Mouse (Mus musculus) midbrain, embryonic 14.5 days (tissue): ENCODE data around the gene Vsir. TPM values are rescaled to one million over a fixed set of nuclear protein-coding genes. Genes with fewer than 3 reads are reported as not detected.

Source experiments
- ATAC-seq: fragments of 200-750 bp; cut with Nextera tagmentation; 2 replicates; pipeline ENCODE4 v1.8.0; 2017; ENCODE audit warnings: moderate number of reproducible peaks, moderate library complexity; ENCODE audit not compliant: low FRiP score, low TSS enrichment
- DNase-seq: peaks from one replicate; pipeline ENCODE4 v3.0.0-alpha.2; 2015
- H3K27ac ChIP-seq: fragments of 300-500 bp; sonication (generic); replicated peaks from 2 replicates; pipeline ENCODE4 v1.5.1; 2014; ENCODE audit warnings: mild to moderate bottlenecking, low read depth, low read length, moderate library complexity
- H3K27me3 ChIP-seq: fragments of 300-500 bp; sonication (generic); 2 replicates; pipeline ENCODE4 v1.6.1; 2014; ENCODE audit warnings: low read length, control low read depth, mixed read lengths; ENCODE audit not compliant: control insufficient read depth, insufficient read depth
- H3K36me3 ChIP-seq: fragments of 300-500 bp; sonication (generic); 2 replicates; pipeline ENCODE4 v1.6.1; 2014; ENCODE audit warnings: low read length, control low read depth; ENCODE audit not compliant: control insufficient read depth, insufficient read depth
- H3K4me1 ChIP-seq: fragments of 300-500 bp; sonication (generic); 2 replicates; pipeline ENCODE4 v1.6.1; 2014; ENCODE audit warnings: mild to moderate bottlenecking, antibody characterized with exemption, low read length, control low read depth; ENCODE audit not compliant: control insufficient read depth, insufficient read depth
- H3K4me2 ChIP-seq: fragments of 300-500 bp; sonication (generic); 2 replicates; pipeline ENCODE4 v1.6.1; 2014; ENCODE audit warnings: mild to moderate bottlenecking, low read length, moderate library complexity
- H3K4me3 ChIP-seq: fragments of 300-500 bp; sonication (generic); replicated peaks from 2 replicates; pipeline ENCODE4 v1.5.1; 2014; ENCODE audit warnings: low read depth, low read length
- H3K9ac ChIP-seq: fragments of 300-500 bp; sonication (generic); replicated peaks from 2 replicates; pipeline ENCODE4 v1.6.1; 2014; ENCODE audit warnings: mild to moderate bottlenecking, low read length, moderate library complexity
- H3K9me3 ChIP-seq: fragments of 300-500 bp; sonication (generic); 2 replicates; pipeline ENCODE4 v1.6.1; 2016; ENCODE audit warnings: low read length, control low read depth, mixed read lengths; ENCODE audit not compliant: control insufficient read depth
- whole genome bisulfite sequencing: fragments of 180-500 bp; shearing (Covaris S2); extraction: QIAGEN DNeasy Blood & Tissue Kit; methylation state at CpG from one replicate; pipeline ENCODE4 v1.1.7; 2014; 5-methylcytosine and 5-hydroxymethylcytosine counted together
- polyA plus RNA-seq: library from polyadenylated mRNA; unstranded; fragments of >200 nt; fragmentation: Nextera tagmentation; extraction: Ambion mirVana; gene quantifications from 2 replicates; pipeline ENCODE4 v1.2.1, GENCODE M21; 2014

Gene Vsir
- polyA plus RNA-seq, 1 experiment from 2014 or later = 2.7 TPM

DNA sequence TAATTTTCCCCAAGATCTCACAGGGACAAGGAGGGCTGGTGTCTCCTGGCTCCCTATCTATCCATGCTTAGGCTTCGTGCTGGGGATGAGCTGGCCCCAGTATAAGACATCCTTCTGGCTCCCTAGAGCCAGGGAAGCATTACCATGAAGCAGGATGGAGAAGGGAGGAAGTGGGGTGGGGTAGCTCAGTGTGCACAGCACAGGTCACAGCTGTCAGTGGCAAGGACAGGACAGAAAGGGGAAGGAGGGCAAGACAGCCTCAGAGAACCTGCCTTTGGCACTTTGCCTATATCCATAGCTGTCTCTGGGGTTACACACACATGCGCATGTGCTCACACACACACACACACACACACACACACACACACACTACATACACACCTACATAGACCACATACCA is 41.7 kb downstream of the Vsir start:
- no peak overlapping the region for H3K9ac ChIP-seq
- no peaks in the 10 kb centered on the region for H3K9me3 ChIP-seq
- H3K4me2 ChIP-seq = no peak overlapping the region
- ATAC-seq (no peak), DNase-seq (no peak)
- no peak overlapping the region for H3K27ac ChIP-seq
- no peaks in the 10 kb centered on the region for H3K36me3 ChIP-seq
- no peak overlapping the region for H3K4me3 ChIP-seq
- H3K4me1 ChIP-seq = no peaks in the 10 kb centered on the region
- H3K27me3 ChIP-seq = no peaks in the 10 kb centered on the region
- WGBS = 88% methylated on average over 2 of the region's 2 CpGs

DNA sequence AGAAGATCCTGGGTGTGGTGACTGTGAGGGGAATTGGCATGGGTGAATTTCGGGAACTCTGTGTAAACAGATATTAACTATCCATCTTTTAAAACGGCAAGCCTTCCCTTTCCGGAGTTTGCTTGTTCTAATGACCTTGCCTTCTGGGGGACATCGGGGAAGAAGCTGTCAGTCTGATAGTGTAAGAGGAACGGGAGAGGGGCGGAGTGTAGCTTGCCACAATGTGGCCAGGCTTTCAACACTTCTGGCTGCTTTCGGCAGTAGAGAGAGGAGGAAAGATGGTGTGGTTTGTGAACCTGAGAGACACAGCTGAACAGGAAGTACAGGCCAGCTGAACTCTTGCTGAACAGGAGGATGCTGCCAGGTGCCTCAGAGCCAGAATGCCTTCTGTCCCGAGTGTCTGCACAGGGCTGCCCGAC is 42.8 kb downstream of the Vsir start:
- H3K27ac ChIP-seq = no peak overlapping the region
- ATAC-seq (no peak), DNase-seq (no peak)
- no peak overlapping the region for H3K9ac ChIP-seq
- 68% methylated on average over 9 of the region's 9 CpGs for WGBS
- no peaks in the 10 kb centered on the region for H3K9me3 ChIP-seq
- H3K36me3 ChIP-seq = no peaks in the 10 kb centered on the region
- no peaks in the 10 kb centered on the region for H3K4me1 ChIP-seq
- H3K4me3 ChIP-seq = no peak overlapping the region
- no peaks in the 10 kb centered on the region for H3K27me3 ChIP-seq
- H3K4me2 ChIP-seq = no peak overlapping the region

DNA sequence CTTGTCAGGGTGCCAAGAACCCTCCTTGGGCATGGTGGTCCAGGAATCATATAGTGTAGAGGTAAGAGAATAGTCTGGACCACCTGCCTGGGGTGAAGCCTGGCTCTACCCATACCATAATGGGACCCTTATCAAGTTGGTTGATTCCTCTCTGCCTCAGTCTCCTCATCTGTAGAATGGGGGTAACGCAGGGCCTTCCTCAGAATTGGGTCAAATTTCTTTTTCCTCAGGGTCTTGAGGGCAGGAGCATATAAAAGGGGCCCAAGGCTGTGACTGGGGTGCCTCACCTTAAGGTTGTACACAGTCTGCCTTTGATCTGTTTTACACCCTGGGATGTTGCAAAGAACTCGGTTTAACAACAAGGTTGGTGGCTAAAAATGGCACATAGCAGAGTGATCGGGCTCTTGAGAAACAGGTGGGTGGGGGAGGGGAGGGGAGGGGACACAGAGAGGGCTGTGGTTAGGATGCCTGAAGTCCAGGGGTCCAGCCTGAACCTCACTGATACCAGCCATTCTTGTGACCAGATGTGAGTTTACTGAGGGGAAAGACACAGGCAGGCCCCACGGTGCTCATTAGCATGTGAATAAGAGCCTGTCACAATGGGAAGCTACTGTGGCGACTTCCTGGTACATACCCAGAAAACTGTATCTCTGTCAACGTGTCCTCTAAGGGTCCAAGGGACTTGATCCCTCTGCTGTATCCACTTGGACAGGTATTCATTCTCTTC is 43.7 kb downstream of the Vsir start:
- Histone ChIP-seq H3K36me3 (no peaks in the 10 kb centered on the region), H3K27ac (no peak overlapping the region), H3K27me3 (no peaks in the 10 kb centered on the region), H3K4me1 (no peaks in the 10 kb centered on the region), H3K4me2 (no peak overlapping the region), H3K9me3 (no peaks in the 10 kb centered on the region), H3K4me3 (no peak overlapping the region), H3K9ac (no peak overlapping the region)
- DNase-seq (no peak), ATAC-seq (no peak)
- WGBS = 26% methylated on average over 6 of the region's 6 CpGs

DNA sequence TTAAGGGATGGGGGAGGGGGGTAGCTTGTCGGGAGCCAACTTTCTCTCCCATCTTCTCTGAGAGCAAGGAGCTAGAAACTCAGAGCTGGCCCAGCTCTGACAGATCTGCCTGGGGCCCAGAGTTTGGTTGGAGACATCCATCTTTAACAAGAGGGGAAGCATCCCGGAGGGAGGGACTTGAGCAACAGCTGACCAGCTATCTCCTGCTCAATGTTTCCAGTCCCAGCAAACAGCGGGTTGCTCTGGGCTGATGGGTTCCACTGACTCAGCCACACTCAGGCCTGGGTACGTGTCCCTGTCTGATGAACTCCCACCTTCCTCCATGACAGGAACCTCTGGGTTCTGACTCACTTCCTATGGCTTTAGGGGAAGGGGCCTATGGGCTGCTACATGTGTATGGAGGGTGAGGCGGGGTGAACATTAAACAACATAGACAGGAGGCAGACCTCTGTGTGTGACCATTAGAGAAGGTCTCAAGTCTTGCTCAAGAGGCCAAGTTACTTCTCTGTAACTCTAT is 44.3 kb downstream of the Vsir start:
- H3K4me3 ChIP-seq = no peak overlapping the region
- no peak overlapping the region for H3K4me2 ChIP-seq
- no peaks in the 10 kb centered on the region for H3K4me1 ChIP-seq
- no peaks in the 10 kb centered on the region for H3K36me3 ChIP-seq
- H3K27ac ChIP-seq = no peak overlapping the region
- ATAC-seq (no peak), DNase-seq (no peak)
- H3K9me3 ChIP-seq = no peaks in the 10 kb centered on the region
- H3K9ac ChIP-seq = no peak overlapping the region
- H3K27me3 ChIP-seq = no peaks in the 10 kb centered on the region
- WGBS = 59% methylated on average over 5 of the region's 5 CpGs

DNA sequence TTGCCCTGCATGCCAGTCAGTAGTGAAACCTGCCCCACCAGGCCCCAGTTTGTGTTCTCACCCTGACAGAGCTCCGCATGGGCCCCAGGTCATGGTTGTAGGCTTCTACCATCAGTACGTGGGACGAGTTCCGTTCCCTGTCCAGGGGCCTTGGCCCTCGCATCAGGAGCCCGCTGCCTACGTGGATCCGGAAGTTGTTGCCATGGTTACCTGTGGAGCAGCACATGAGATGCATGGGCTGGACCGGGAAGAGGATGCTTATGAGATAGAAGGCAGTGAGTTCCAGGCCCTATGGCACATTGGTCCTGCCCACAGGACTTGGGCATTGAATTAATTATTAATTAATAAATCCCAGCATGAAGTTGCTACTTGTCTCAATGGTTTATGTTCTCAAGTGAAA is 45.0 kb downstream of the Vsir start:
- Histone ChIP-seq H3K4me1 (no peaks in the 10 kb centered on the region), H3K9me3 (no peaks in the 10 kb centered on the region), H3K27ac (no peak overlapping the region), H3K27me3 (no peaks in the 10 kb centered on the region), H3K4me2 (no peak overlapping the region), H3K4me3 (no peak overlapping the region), H3K36me3 (no peaks in the 10 kb centered on the region), H3K9ac (no peak overlapping the region)
- WGBS = 84% methylated on average over 9 of the region's 9 CpGs
- peak; percentile 41 for DNase-seq
- no peak for ATAC-seq

DNA sequence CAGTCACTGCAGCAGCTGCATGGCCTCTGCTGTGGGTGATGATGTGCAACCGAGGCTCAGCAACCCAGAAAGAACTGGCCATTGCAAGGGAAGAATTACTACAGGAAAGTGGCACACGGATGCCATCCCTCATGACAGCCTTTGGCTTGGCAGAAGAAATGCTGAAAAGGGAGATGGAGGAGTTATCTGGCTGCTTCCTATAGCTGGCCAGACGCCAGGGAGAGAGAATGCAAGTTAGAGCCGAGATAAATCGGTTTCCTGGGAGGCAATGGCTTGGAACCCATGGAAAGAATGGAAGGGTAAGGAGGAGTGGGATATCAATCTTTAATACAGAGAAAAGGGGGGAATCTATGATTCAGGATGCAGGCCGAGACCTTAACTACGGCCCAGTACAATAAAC is 48.3 kb downstream of the Vsir start:
- Histone ChIP-seq H3K27me3 (no peaks in the 10 kb centered on the region), H3K27ac (no peak overlapping the region), H3K36me3 (no peaks in the 10 kb centered on the region), H3K4me3 (no peak overlapping the region), H3K9ac (no peak overlapping the region), H3K4me1 (peaks cover 3% of the 10 kb centered on the region; the same call in 1 of the 2 replicates), H3K9me3 (no peaks in the 10 kb centered on the region), H3K4me2 (no peak overlapping the region)
- 78% methylated on average over 7 of the region's 7 CpGs for WGBS
- peak; percentile 32 for DNase-seq
- no peak for ATAC-seq

DNA sequence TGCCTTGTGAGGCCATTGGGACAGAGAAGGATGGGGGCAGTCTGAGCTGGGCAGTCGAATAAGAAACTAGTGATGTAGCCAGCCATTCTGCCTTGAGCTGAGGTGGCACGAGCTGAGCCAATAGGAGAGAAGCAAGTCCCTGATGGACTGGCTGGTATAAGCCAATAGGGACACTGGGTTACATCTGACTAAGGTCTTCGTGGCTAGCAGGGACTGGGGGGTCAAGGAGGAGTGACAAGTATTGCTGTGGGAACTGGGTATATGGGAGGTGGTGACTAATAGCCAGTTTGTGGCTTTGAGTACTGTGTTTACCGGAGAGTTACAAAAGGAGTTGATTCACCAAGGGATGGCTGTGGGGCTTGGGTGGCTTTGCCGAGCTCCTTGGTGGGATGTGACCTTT is 49.0 kb downstream of the Vsir start:
- no peak overlapping the region for H3K4me2 ChIP-seq
- H3K4me1 ChIP-seq = peaks cover 3% of the 10 kb centered on the region; the same call in 1 of the 2 replicates
- ATAC-seq (no peak), DNase-seq (no peak)
- no peak overlapping the region for H3K9ac ChIP-seq
- no peak overlapping the region for H3K27ac ChIP-seq
- no peaks in the 10 kb centered on the region for H3K36me3 ChIP-seq
- no peak overlapping the region for H3K4me3 ChIP-seq
- WGBS = 71% methylated on average over 5 of the region's 5 CpGs
- H3K27me3 ChIP-seq = no peaks in the 10 kb centered on the region
- H3K9me3 ChIP-seq = no peaks in the 10 kb centered on the region

DNA sequence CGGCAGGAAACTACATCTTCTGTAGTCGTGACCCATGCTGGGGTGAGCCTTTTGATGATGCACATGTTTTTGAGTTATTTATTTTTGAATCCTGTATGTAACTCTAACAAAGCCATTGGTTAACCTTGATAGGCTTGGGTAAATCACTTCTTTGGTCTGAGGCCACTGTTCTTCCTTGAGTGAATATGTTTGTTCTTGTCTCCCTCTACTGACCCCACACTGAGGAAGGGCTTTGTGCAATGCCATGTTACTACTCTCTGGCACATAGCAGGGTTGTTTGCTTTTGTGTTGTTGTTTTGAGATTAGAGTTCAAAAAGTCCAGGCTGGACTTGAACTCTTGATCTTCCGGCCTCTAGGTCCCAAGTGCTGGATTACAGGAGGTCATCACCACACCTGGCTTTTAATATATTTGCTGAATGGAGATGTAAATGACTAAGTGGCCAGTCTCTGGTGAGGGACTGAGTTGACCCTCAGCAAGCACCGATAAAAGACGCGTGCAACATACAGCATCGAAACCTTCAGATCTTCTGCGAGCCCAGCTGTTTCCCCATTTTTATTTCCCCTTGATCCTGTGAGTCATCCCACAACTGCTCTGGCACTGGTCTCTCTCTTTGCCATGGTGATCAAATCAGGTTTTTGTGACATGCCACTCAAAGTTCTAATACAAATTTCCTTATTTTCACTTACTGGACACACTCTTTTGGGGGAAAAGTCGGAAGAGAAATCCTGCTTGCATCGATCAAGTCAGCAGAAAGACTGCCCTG is 51.6 kb downstream of the Vsir start:
- WGBS = 90% methylated on average over 10 of the region's 10 CpGs
- no peaks in the 10 kb centered on the region for H3K27me3 ChIP-seq
- DNase-seq = no peak

More for the DNA sequence above, 51.6 kb downstream of the Vsir start:
- H3K27ac ChIP-seq = no peak overlapping the region
- ATAC-seq = no peak
- no peak overlapping the region for H3K9ac ChIP-seq
- H3K4me3 ChIP-seq = no peak overlapping the region
- H3K9me3 ChIP-seq = no peaks in the 10 kb centered on the region
- H3K36me3 ChIP-seq = no peaks in the 10 kb centered on the region
- peaks cover 3% of the 10 kb centered on the region; the same call in 1 of the 2 replicates for H3K4me1 ChIP-seq
- no peak overlapping the region for H3K4me2 ChIP-seq
